Mouse (Mus musculus) left cerebral cortex, postnatal 36 days (tissue): ENCODE data around the gene Gm21964. TPM values are rescaled to one million over a fixed set of nuclear protein-coding genes. Genes with fewer than 3 reads are reported as not detected.

Experiments used
- DNase-seq, 2 experiments: peaks; one replicate each; pipeline ENCODE4 v3.0.0; 2021 to 2022; ENCODE audit warnings: low spot score in 2 of 2, mixed read lengths in 1 of 2
- intact Hi-C: fragments of 180-260 bp; cut with DNase I; formaldehyde crosslinking; loops from one replicate; pipeline ENCODE4 v1.15.1; 2025
- total RNA-seq, 2 experiments: library from RNA; stranded (reverse); gene quantifications; 2 replicates each; pipeline ENCODE4 v1.2.3; 2021

Gene Gm21964
- not detected for total RNA-seq

- intact Hi-C loops, result no loop called here
- no peak for DNase-seq
Measured at GRCm38 (mm10) chr8:110100907-110101306, at the start of gene Gm21964. Gene Gm21964 (plus strand): TSS chr8:110101207.

- DNase-seq, result no peak
- intact Hi-C loops, result no loop called here
Measured at GRCm38 (mm10) chr8:110051208-110051607, 49.8 kb upstream of the Gm21964 start.

- intact Hi-C loops, result no loop called here
- DNase-seq, result no peak
Measured at GRCm38 (mm10) chr8:110058207-110058606, 42.8 kb upstream of the Gm21964 start.

- no peak for DNase-seq
- intact Hi-C loops, result no loop called here
Measured at GRCm38 (mm10) chr8:110064161-110064560, 36.8 kb upstream of the Gm21964 start.

GRCm38 (mm10) chr8:110064606-110065365, 36.2 kb upstream of the Gm21964 start:
- intact Hi-C loops, result no loop called here
- DNase-seq, result no peak

GRCm38 (mm10) chr8:110065676-110066075, 35.3 kb upstream of the Gm21964 start:
- no peak for DNase-seq
- intact Hi-C loops, result no loop called here

GRCm38 (mm10) chr8:110069706-110070105, 31.3 kb upstream of the Gm21964 start:
- DNase-seq, result no peak
- intact Hi-C loops, result loop anchor here (5.0 kb wide), 1 partner anchor 57 kb away; no protein-coding TSS in a partner anchor

- intact Hi-C loops, result loop anchor here (1.0 to 5.0 kb wide), 2 partner anchors 59 to 101 kb away; no protein-coding TSS in a partner anchor
- DNase-seq, result peak; percentile 43 to 55
Measured at GRCm38 (mm10) chr8:110071600-110071999, 29.4 kb upstream of the Gm21964 start.

- no peak for DNase-seq
Measured at GRCm38 (mm10) chr8:110074496-110074895, 26.5 kb upstream of the Gm21964 start.

GRCm38 (mm10) chr8:110079282-110080221, 21.5 kb upstream of the Gm21964 start, which contains the start of gene Zfp612:
Gene Zfp612 (plus strand): TSS chr8:110079746.
- peak; percentile 74 to 84 for DNase-seq
- intact Hi-C loops, result no loop called here

More at GRCm38 (mm10) chr8:110074496-110074895, 26.5 kb upstream of the Gm21964 start:
- intact Hi-C loops, result loop anchor here (5.0 kb wide), 1 partner anchor 62 kb away; no protein-coding TSS in a partner anchor

GRCm38 (mm10) chr8:110082416-110083105, 18.4 kb upstream of the Gm21964 start:
- intact Hi-C loops, result no loop called here

GRCm38 (mm10) chr8:110091869-110092268, 9.1 kb upstream of the Gm21964 start:
- no peak for DNase-seq
- intact Hi-C loops, result no loop called here

More at GRCm38 (mm10) chr8:110082416-110083105, 18.4 kb upstream of the Gm21964 start:
- DNase-seq, result no peak

- no peak for DNase-seq
- intact Hi-C loops, result no loop called here
Measured at GRCm38 (mm10) chr8:110101676-110102075, 669 bp downstream of the Gm21964 start.

- intact Hi-C loops, result no loop called here
- no peak for DNase-seq
Measured at GRCm38 (mm10) chr8:110102653-110103052, 1.6 kb downstream of the Gm21964 start, which contains the start of gene Gm17720. Gene Gm17720 (minus strand): TSS chr8:110102753.

GRCm38 (mm10) chr8:110119715-110120114, 18.7 kb downstream of the Gm21964 start:
- DNase-seq, result peak in 1 of 2 experiments; percentile 25

GRCm38 (mm10) chr8:110130537-110130936, 29.5 kb downstream of the Gm21964 start:
- peak; percentile 62 to 68 for DNase-seq
- intact Hi-C loops, result loop anchor here (1.0 to 10.0 kb wide), 2 partner anchors 348 to 474 kb away; no protein-coding TSS in a partner anchor

More at GRCm38 (mm10) chr8:110119715-110120114, 18.7 kb downstream of the Gm21964 start:
- intact Hi-C loops, result no loop called here

- no peak for DNase-seq
- intact Hi-C loops, result loop anchor here (10.0 kb wide), 1 partner anchor 471 kb away; no protein-coding TSS in a partner anchor
Measured at GRCm38 (mm10) chr8:110134236-110134635, 33.2 kb downstream of the Gm21964 start.

GRCm38 (mm10) chr8:110135515-110135914, 34.5 kb downstream of the Gm21964 start:
- intact Hi-C loops, result loop anchor here (10.0 kb wide), 1 partner anchor 469 kb away; no protein-coding TSS in a partner anchor
- no peak for DNase-seq

- intact Hi-C loops, result no loop called here
Measured at GRCm38 (mm10) chr8:110140156-110140555, 39.1 kb downstream of the Gm21964 start.

More at GRCm38 (mm10) chr8:110140156-110140555, 39.1 kb downstream of the Gm21964 start:
- no peak for DNase-seq
